Mouse (Mus musculus) inflammation-experienced regulatory T-cells, adult 16 weeks (primary cell): ENCODE data around the gene Cep63. TPM values are rescaled to one million over a fixed set of nuclear protein-coding genes. Genes with fewer than 3 reads are reported as not detected.

Experiments used
- polyA plus RNA-seq: library from polyadenylated mRNA; unstranded; fragments of 100-300 nt; shearing (Covaris generic); gene quantifications from one replicate; pipeline ENCODE4 v1.2.1, GENCODE M21; 2017

Gene Cep63
- 49.7 TPM for polyA plus RNA-seq

GRCm38 (mm10) chr9:102625983-102626838 is at the start of gene Cep63, which contains the start of gene Anapc13:
Gene Cep63 (minus strand): TSS chr9:102626534.
Gene Anapc13 (plus strand): TSS chr9:102626296.

Other genes with a start within 250 kb of the Cep63 start
- gene Ky, start 120.8 kb downstream of the Cep63 start, polyA plus RNA-seq = 0.49 TPM
- 101 TPM for gene Anapc13, start 238 bp downstream of the Cep63 start, polyA plus RNA-seq
- gene Amotl2, start 90.1 kb upstream of the Cep63 start, polyA plus RNA-seq = 0.37 TPM
- gene Ryk, start 208.4 kb upstream of the Cep63 start, polyA plus RNA-seq = 1.4 TPM